Comparison of ENCODE assay signal across 8 mouse cellular contexts in the genomic region with DNA sequence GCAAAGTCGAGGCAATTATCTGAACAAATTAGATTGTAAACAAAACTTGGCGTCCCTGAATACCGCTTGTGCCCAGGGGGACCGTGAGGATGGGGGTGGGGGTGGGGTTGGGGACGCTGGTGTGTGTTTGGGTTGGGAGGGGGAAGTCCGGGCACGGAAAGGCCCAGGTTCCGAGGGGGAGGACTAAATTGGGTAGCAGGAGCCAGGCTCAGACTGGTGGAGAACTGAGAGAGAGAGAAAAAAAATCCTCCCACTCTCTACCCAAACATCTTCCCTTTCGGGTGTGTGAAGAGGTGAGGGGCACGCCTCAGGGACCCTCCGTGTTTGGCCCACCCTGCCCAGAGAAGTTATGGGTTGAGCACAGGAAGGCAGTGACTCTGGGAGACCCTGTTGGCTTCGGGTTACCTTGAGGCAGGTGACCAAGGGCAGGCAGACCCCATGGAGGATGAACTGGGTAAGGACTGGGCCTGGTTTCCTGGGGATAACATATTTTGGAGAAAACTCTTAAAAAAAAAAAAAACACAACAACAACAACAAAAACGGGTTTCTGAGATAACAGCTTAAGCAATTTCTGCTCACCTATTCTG. TPM values are rescaled to one million over a fixed set of nuclear protein-coding genes. Genes with fewer than 3 reads are reported as not detected.
DNase-seq lines count a peak whose midpoint lies in the region; ATAC-seq and TF ChIP-seq lines count a peak whose summit lies in the region.

No protein-coding gene starts in this region.

- WGBS in heart, embryonic 11.5 days (ENCODE audit: insufficient replicate concordance) = 2% methylated on average over 13 of the region's 13 CpGs
- 3% methylated on average over 13 of the region's 13 CpGs for WGBS in hindbrain, embryonic 12.5 days
- WGBS in midbrain, embryonic 12.5 days = under 1% methylated on average over 13 of the region's 13 CpGs

- no peaks in the 10 kb centered on the region for H3K27me3 ChIP-seq in heart, embryonic 11.5 days (ENCODE audit: control insufficient read depth, insufficient read depth, low read length)
- H3K27me3 ChIP-seq in ES-Bruce4 (ENCODE audit: control insufficient read depth, insufficient read depth, low read length, poor library complexity, severe bottlenecking) = no peaks in the 10 kb centered on the region; the same call in 1 of the 2 replicates
- peaks cover 10% of the 10 kb centered on the region for H3K27me3 ChIP-seq in hindbrain, embryonic 12.5 days
- 0 out of 2 replicates have a peak, but pooled peaks cover 4% of the 10 kb centered on the region for H3K27me3 ChIP-seq in midbrain, embryonic 12.5 days

- peak overlapping the region; percentile 80 for H3K9ac ChIP-seq in heart, embryonic 11.5 days (ENCODE audit: low read depth, low read length)
- peak overlapping the region; percentile 98 for H3K9ac ChIP-seq in ES-Bruce4 (ENCODE audit: low read depth, poor library complexity, severe bottlenecking)
- peak overlapping the region; percentile 59 for H3K9ac ChIP-seq in hindbrain, embryonic 12.5 days
- peak overlapping the region; percentile 99 for H3K9ac ChIP-seq in midbrain, embryonic 12.5 days (replicated peaks)

- H3K9me3 ChIP-seq in heart, embryonic 11.5 days (replicated peaks; ENCODE audit: control insufficient read depth, low read length) = no peaks in the 10 kb centered on the region
- no peaks in the 10 kb centered on the region for H3K9me3 ChIP-seq in ES-Bruce4 (replicated peaks; ENCODE audit: control insufficient read depth, insufficient read depth, low read length, poor library complexity, severe bottlenecking)
- no peaks in the 10 kb centered on the region for H3K9me3 ChIP-seq in hindbrain, embryonic 12.5 days (replicated peaks)
- 0 out of 2 replicates have a peak, but pooled peaks cover 3% of the 10 kb centered on the region for H3K9me3 ChIP-seq in midbrain, embryonic 12.5 days

- TF ChIP-seq EP300 in ES-Bruce4 (IDR thresholded peaks at IDR 0.05; ENCODE audit: insufficient read depth, low read depth, low read length) = no peak

- peak overlapping the region; percentile 97 for H3K27ac ChIP-seq in heart, embryonic 11.5 days (ENCODE audit: low read depth, low read length)
- H3K27ac ChIP-seq in ES-Bruce4 (ENCODE audit: insufficient read depth, low read length) = peak overlapping the region; percentile 18
- peak overlapping the region; percentile 93 for H3K27ac ChIP-seq in hindbrain, embryonic 12.5 days
- H3K27ac ChIP-seq in midbrain, embryonic 12.5 days (replicated peaks) = peak overlapping the region; percentile 95

- ATAC-seq in heart, embryonic 11.5 days (replicated peaks; ENCODE audit: insufficient number of reproducible peaks, low FRiP score, low TSS enrichment) = no peak
- ATAC-seq in hindbrain, embryonic 12.5 days (ENCODE audit: low FRiP score) = peak; percentile 3; the same call in 1 of the 2 replicates
- ATAC-seq in midbrain, embryonic 12.5 days (ENCODE audit: low FRiP score, low read depth) = no peak; the same call in 1 of the 2 replicates

- no peak for TF ChIP-seq CTCF in ES-Bruce4 (IDR thresholded peaks at IDR 0.05; ENCODE audit: low read depth, low read length)

- H3K4me3 ChIP-seq in heart, embryonic 11.5 days (ENCODE audit: low read depth, low read length) = peak overlapping the region; percentile 93
- H3K4me3 ChIP-seq in ES-Bruce4 (ENCODE audit: low read depth, low read length) = peak overlapping the region; percentile 81
- peak overlapping the region; percentile 78 for H3K4me3 ChIP-seq in hindbrain, embryonic 12.5 days
- peak overlapping the region; percentile 95 for H3K4me3 ChIP-seq in midbrain, embryonic 12.5 days

- DNase-seq in heart, postnatal 4 days = no peak
- no peak for DNase-seq in cerebellum, postnatal 25 days
- DNase-seq in gastrocnemius, postnatal 36 days = no peak
- no peak for DNase-seq in thymus, postnatal 14 days

- TF ChIP-seq POLR2A in ES-Bruce4 (IDR thresholded peaks at IDR 0.05; ENCODE audit: insufficient read depth, low read length) = no peak

- intact Hi-C loops in gastrocnemius, postnatal 36 days (cut with DNase I) = no loop called here

- H3K4me2 ChIP-seq in heart, embryonic 11.5 days = peak overlapping the region; percentile 97
- peak overlapping the region; percentile 87 for H3K4me2 ChIP-seq in hindbrain, embryonic 12.5 days (replicated peaks)
- peak overlapping the region; percentile 91 for H3K4me2 ChIP-seq in midbrain, embryonic 12.5 days (replicated peaks)

- H3K36me3 ChIP-seq in heart, embryonic 11.5 days (ENCODE audit: control insufficient read depth, insufficient read depth, low read length) = no peaks in the 10 kb centered on the region
- no peaks in the 10 kb centered on the region for H3K36me3 ChIP-seq in ES-Bruce4 (ENCODE audit: control insufficient read depth, insufficient read depth, low read length, poor library complexity, severe bottlenecking)
- H3K36me3 ChIP-seq in hindbrain, embryonic 12.5 days = no peaks in the 10 kb centered on the region
- H3K36me3 ChIP-seq in midbrain, embryonic 12.5 days = no peaks in the 10 kb centered on the region

- peaks cover 23% of the 10 kb centered on the region for H3K4me1 ChIP-seq in heart, embryonic 11.5 days (ENCODE audit: control insufficient read depth, insufficient read depth, low read length)
- peaks cover 3% of the 10 kb centered on the region for H3K4me1 ChIP-seq in ES-Bruce4 (ENCODE audit: control insufficient read depth, insufficient read depth, low read length)
- H3K4me1 ChIP-seq in hindbrain, embryonic 12.5 days = peaks cover 42% of the 10 kb centered on the region
- H3K4me1 ChIP-seq in midbrain, embryonic 12.5 days = peaks cover 44% of the 10 kb centered on the region

RNA-seq across cellular contexts. Expression of a gene that starts 1.0 kb away (rescaled TPM):
- polyA plus RNA-seq in heart, embryonic 11.5 days (2014; fragmentation: Nextera tagmentation; extraction: Ambion mirVana) = 15.6 and 21.1 TPM in 2 replicates
- total RNA-seq in heart, postnatal 4 days (2021) = 10 to 100 TPM; 18.1 to 19.6 TPM
- polyA plus RNA-seq in ES-Bruce4 (2011; ENCODE audit: insufficient read depth, insufficient read length, low read depth, missing spikeins) = 44.2 and 52.3 TPM in 2 replicates
- 40.6 and 41.7 TPM in 2 replicates for polyA plus RNA-seq in hindbrain, embryonic 12.5 days (2016; fragmentation: Nextera tagmentation; extraction: Ambion mirVana)
- 34.5 and 35.3 TPM in 2 replicates for polyA plus RNA-seq in midbrain, embryonic 12.5 days (2016; fragmentation: Nextera tagmentation; extraction: Ambion mirVana)
- total RNA-seq in gastrocnemius, postnatal 36 days (2021) = 1 to 10 TPM; 6.1 to 7.0 TPM

Comparison
In these comparisons a context has a peak if more than half of its experiments do, and no peak if none do; other contexts are left out.
1. H3K27ac ChIP-seq: peak in every context shown above with its lines; median percentile 97 in heart, embryonic 11.5 days; 95 in midbrain, embryonic 12.5 days; 93 in hindbrain, embryonic 12.5 days; 18 in ES-Bruce4.